Mouse (Mus musculus): ENCODE data around the gene Rtp4.

Rtp4 gene

GRCm38 (mm10) chr16:23568369-23568958 is 48.4 kb downstream of the Rtp4 start:
- Histone ChIP-seq H3K9me3 (ENCODE audit: low read length) (no peaks in the 10 kb centered on the region), H3K4me3 (replicated peaks; ENCODE audit: low read length) (no peak overlapping the region), H3K27me3 (ENCODE audit: insufficient read depth, low read length) (no peaks in the 10 kb centered on the region), H3K36me3 (ENCODE audit: insufficient read depth, low read length) (no peaks in the 10 kb centered on the region), H3K4me1 (replicated peaks; ENCODE audit: low read depth, low read length) (no peaks in the 10 kb centered on the region)
- TF ChIP-seq NANOG (IDR thresholded peaks at IDR 0.05; ENCODE audit: borderline replicate concordance, low read length) (no peak), POU5F1 (IDR thresholded peaks at IDR 0.05; ENCODE audit: borderline replicate concordance, low read length) (no peak), CTCF (conservative IDR thresholded peaks at IDR 0.05; ENCODE audit: low read length) (no peak)

DNA sequence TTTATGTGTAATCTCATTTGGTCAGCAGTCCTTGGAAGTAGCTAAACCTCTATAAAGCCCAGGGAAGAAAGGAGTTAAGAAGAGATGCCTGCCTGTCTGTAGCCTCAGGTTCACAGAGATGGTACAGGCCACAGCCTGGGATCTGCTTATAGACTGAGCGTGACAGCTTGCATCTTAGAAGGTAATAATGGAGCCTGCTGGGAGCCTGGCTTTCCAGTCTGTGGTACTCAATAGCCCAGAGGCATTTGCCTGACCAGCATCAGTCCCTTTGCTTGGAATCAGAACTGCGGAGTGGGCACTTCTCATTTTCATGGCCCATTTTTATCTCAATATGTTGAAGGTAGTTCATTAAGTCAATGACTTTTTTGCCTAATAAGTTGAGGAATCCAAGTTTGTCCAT is 54.5 kb downstream of the Rtp4 start:
- no peak overlapping the region for H3K4me3 ChIP-seq (replicated peaks; ENCODE audit: low read length)
- no peaks in the 10 kb centered on the region for H3K36me3 ChIP-seq (ENCODE audit: insufficient read depth, low read length)
- no peaks in the 10 kb centered on the region for H3K9me3 ChIP-seq (ENCODE audit: low read length)
- H3K27me3 ChIP-seq (ENCODE audit: insufficient read depth, low read length) = no peaks in the 10 kb centered on the region
- TF ChIP-seq CTCF (conservative IDR thresholded peaks at IDR 0.05; ENCODE audit: low read length) (no peak), NANOG (IDR thresholded peaks at IDR 0.05; ENCODE audit: borderline replicate concordance, low read length) (no peak), POU5F1 (IDR thresholded peaks at IDR 0.05; ENCODE audit: borderline replicate concordance, low read length) (no peak)
- H3K4me1 ChIP-seq (replicated peaks; ENCODE audit: low read depth, low read length) = no peaks in the 10 kb centered on the region

DNA sequence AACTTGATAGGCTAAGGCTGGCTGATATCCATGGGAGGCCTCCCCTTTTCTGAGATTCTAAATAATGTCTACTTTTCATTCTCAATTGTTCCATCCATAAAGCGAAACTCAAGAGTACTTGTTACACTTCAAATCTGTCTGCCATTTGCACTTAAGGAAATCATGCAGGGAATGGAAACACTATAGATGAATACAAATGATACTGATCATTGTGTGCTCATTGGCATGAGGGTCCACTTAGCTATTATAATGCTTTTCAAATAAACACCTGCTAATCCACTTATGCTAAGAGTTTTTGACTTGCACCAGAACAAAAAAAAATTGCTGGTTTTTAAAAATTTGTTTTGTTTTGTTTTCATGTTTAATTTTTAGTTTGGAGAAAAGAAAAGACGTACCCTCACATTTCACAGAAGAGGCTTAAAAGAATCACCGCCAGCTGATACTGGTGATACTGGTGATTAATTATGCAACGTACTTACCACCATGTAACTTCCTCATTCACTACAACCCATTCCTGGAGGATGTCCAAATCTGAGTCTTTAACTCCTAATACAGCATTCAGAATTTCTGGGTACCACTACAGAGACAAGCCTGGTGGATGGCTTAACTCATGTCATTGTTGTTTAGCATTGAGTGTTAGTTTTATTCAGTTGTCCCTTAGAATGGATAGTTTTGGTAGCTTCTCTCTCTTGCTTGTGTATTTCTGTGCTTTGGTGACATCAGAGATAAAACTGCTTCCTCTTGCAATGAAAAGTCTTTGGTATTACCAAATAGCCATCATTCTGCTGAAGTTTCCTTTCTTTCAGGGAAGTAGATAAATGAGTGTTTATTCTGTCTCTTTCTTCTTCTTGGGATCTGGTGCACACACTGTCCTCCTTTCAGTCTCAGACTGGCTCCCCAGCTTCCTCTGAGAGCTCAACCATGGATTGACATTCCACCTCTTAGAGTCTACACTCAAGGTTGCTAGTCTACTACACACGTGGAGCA is 71.3 kb downstream of the Rtp4 start:
- H3K36me3 ChIP-seq (ENCODE audit: insufficient read depth, low read length) = no peaks in the 10 kb centered on the region
- TF ChIP-seq CTCF (conservative IDR thresholded peaks at IDR 0.05; ENCODE audit: low read length) = no peak
- no peak for TF ChIP-seq NANOG (IDR thresholded peaks at IDR 0.05; ENCODE audit: borderline replicate concordance, low read length)
- no peak for TF ChIP-seq POU5F1 (IDR thresholded peaks at IDR 0.05; ENCODE audit: borderline replicate concordance, low read length)

DNA sequence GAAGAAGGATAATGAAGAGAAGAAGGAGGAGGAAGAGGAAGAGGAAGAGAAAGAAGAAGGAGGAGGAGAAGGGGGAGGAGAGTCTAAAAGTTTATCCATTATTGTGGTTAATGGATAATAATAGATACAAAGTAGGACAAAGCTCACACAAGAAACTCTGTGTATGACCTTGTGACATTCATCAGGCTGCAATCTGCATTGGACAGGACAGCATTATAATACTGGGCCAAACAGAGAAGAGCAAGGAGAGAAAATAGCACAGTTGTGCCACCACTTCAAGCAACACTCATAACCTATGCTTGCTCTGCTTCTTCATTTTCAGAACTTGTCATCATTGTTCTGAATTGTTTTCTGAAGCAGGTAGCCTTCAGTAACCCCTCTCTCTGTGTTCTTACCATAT is 72.4 kb downstream of the Rtp4 start:
- Histone ChIP-seq H3K9me3 (ENCODE audit: low read length) (peaks cover 7% of the 10 kb centered on the region), H3K27me3 (ENCODE audit: insufficient read depth, low read length) (no peaks in the 10 kb centered on the region), H3K36me3 (ENCODE audit: insufficient read depth, low read length) (no peaks in the 10 kb centered on the region), H3K4me1 (replicated peaks; ENCODE audit: low read depth, low read length) (no peaks in the 10 kb centered on the region), H3K4me3 (replicated peaks; ENCODE audit: low read length) (no peak overlapping the region)
- TF ChIP-seq NANOG (IDR thresholded peaks at IDR 0.05; ENCODE audit: borderline replicate concordance, low read length) (no peak), POU5F1 (IDR thresholded peaks at IDR 0.05; ENCODE audit: borderline replicate concordance, low read length) (no peak), CTCF (conservative IDR thresholded peaks at IDR 0.05; ENCODE audit: low read length) (no peak)

More for the DNA sequence above, 71.3 kb downstream of the Rtp4 start:
- Histone ChIP-seq H3K4me1 (replicated peaks; ENCODE audit: low read depth, low read length) (no peaks in the 10 kb centered on the region), H3K4me3 (replicated peaks; ENCODE audit: low read length) (no peak overlapping the region), H3K9me3 (ENCODE audit: low read length) (peaks cover 7% of the 10 kb centered on the region), H3K27me3 (ENCODE audit: insufficient read depth, low read length) (no peaks in the 10 kb centered on the region)

DNA sequence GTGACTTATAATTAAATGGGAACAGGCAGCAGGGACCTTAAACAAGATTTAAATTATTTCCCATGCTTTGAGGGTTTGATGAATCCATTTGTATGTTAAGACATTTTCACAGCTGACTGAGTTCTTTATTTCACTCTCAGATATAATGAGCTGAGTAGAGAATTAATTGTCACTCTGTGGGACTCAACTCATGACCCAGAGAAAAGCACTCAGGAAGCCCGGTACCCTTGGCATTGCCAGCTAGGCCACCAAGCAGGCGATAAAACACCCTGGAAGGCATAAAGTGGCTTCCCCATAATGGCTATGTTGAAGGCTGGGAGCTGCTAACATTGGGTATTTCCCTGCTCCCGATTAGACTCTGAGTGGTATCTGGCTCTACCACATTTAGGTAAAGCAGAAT is 76.6 kb downstream of the Rtp4 start:
- Histone ChIP-seq H3K36me3 (ENCODE audit: insufficient read depth, low read length) (no peaks in the 10 kb centered on the region), H3K27me3 (ENCODE audit: insufficient read depth, low read length) (no peaks in the 10 kb centered on the region), H3K4me3 (replicated peaks; ENCODE audit: low read length) (no peak overlapping the region), H3K9me3 (ENCODE audit: low read length) (no peaks in the 10 kb centered on the region), H3K4me1 (replicated peaks; ENCODE audit: low read depth, low read length) (no peaks in the 10 kb centered on the region)
- TF ChIP-seq POU5F1 (IDR thresholded peaks at IDR 0.05; ENCODE audit: borderline replicate concordance, low read length) (no peak), CTCF (conservative IDR thresholded peaks at IDR 0.05; ENCODE audit: low read length) (no peak), NANOG (IDR thresholded peaks at IDR 0.05; ENCODE audit: borderline replicate concordance, low read length) (no peak)

DNA sequence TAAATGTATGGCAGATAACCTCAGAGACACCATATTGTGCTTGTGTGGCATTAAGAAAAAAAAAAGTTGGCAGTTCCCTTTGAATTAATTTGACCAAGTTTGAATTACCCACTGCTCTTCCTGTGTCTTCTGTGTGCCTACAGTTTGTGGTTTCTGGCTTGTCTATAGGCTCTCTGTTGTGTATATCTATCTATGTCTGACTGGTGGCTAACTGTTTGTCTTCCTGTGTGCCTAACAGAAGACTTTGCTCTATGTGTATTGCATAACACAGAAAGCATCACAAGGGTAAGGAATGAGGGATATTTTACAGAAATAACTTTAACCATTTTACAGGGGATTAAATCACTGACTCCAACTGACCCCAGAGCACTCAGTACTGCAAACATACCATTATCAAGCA is 77.9 kb downstream of the Rtp4 start:
- H3K4me1 ChIP-seq (replicated peaks; ENCODE audit: low read depth, low read length) = no peaks in the 10 kb centered on the region
- H3K27me3 ChIP-seq (ENCODE audit: insufficient read depth, low read length) = no peaks in the 10 kb centered on the region
- H3K9me3 ChIP-seq (ENCODE audit: low read length) = no peaks in the 10 kb centered on the region; the same call in 1 of the 2 replicates
- TF ChIP-seq CTCF (conservative IDR thresholded peaks at IDR 0.05; ENCODE audit: low read length) = no peak
- TF ChIP-seq POU5F1 (IDR thresholded peaks at IDR 0.05; ENCODE audit: borderline replicate concordance, low read length) = no peak
- no peak for TF ChIP-seq NANOG (IDR thresholded peaks at IDR 0.05; ENCODE audit: borderline replicate concordance, low read length)
- H3K36me3 ChIP-seq (ENCODE audit: insufficient read depth, low read length) = no peaks in the 10 kb centered on the region
- H3K4me3 ChIP-seq (replicated peaks; ENCODE audit: low read length) = no peak overlapping the region

DNA sequence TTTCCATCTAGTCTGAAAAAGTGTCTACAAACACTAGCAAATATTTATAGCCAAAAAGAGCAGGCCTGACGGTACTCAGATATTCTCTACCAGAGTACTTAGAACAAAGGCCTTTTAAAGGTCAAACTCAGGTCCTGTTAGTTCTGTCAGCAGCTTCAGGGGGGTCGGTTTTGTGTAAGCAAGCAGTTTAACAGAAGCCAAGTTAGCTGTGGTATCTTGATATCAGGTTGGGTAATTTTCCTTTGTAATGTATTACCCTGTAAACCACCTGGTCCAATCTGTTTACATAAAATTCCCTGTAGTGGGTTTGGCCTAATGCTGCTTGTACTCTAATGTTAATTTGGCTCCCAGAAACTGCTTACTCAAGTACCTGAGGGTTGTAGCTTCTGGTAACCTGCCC is 86.1 kb downstream of the Rtp4 start:
- no peak overlapping the region for H3K4me3 ChIP-seq (replicated peaks; ENCODE audit: low read length)
- TF ChIP-seq CTCF (conservative IDR thresholded peaks at IDR 0.05; ENCODE audit: low read length) = no peak
- TF ChIP-seq POU5F1 (IDR thresholded peaks at IDR 0.05; ENCODE audit: borderline replicate concordance, low read length) = no peak
- TF ChIP-seq NANOG (IDR thresholded peaks at IDR 0.05; ENCODE audit: borderline replicate concordance, low read length) = no peak
- H3K9me3 ChIP-seq (ENCODE audit: low read length) = peaks cover 34% of the 10 kb centered on the region
- peaks cover 6% of the 10 kb centered on the region; the same call in 1 of the 2 replicates for H3K27me3 ChIP-seq (ENCODE audit: insufficient read depth, low read length)
- H3K36me3 ChIP-seq (ENCODE audit: insufficient read depth, low read length) = no peaks in the 10 kb centered on the region
- H3K4me1 ChIP-seq (replicated peaks; ENCODE audit: low read depth, low read length) = peaks cover 26% of the 10 kb centered on the region

DNA sequence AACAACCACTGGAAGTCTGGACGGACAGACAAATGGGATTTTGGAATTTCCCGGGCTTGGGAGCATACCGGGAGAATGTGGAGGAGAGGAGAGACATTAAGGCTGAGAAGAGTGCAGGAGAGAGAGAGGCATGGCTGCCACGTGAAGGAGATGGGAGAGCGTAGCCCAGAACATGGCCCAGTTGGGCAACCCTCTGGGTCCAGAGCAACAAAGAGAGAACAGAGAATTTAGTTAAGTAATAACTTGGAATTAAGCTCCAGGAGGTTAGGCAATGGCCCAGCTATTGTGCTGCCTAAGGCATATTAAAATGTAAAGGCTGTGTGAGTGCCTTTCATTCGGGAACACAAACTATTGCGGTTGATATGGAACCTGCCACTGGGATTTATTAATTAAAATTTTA is 86.6 kb downstream of the Rtp4 start:
- no peaks in the 10 kb centered on the region for H3K36me3 ChIP-seq (ENCODE audit: insufficient read depth, low read length)
- peaks cover 34% of the 10 kb centered on the region for H3K9me3 ChIP-seq (ENCODE audit: low read length)
- TF ChIP-seq POU5F1 (IDR thresholded peaks at IDR 0.05; ENCODE audit: borderline replicate concordance, low read length) (no peak), NANOG (IDR thresholded peaks at IDR 0.05; ENCODE audit: borderline replicate concordance, low read length) (no peak), CTCF (conservative IDR thresholded peaks at IDR 0.05; ENCODE audit: low read length) (no peak)
- no peak overlapping the region for H3K4me3 ChIP-seq (replicated peaks; ENCODE audit: low read length)
- H3K27me3 ChIP-seq (ENCODE audit: insufficient read depth, low read length) = peaks cover 6% of the 10 kb centered on the region; the same call in 1 of the 2 replicates
- H3K4me1 ChIP-seq (replicated peaks; ENCODE audit: low read depth, low read length) = peaks cover 26% of the 10 kb centered on the region
